Comparison of ENCODE assay signal across 21 mouse cellular contexts in genomic region chr13:102871380-102872104, GRCm38 (mm10).
"Had no signal": no experiment of that assay in that cellular context is flagged by ENCODE, and none has a peak within 500 bp of the region (broad histone marks: within the 10 kb centered on the region; RNA-seq: fewer than 3 reads in every experiment).

No protein-coding gene starts in this region.

- H3K9ac ChIP-seq: kidney, embryonic 15.5 days; liver, embryonic 13.5 days; midbrain, embryonic 15.5 days; neural tube, embryonic 12.5 days; neural tube, embryonic 15.5 days had no signal

- H3K36me3 ChIP-seq: kidney, embryonic 15.5 days; liver, embryonic 13.5 days; midbrain, embryonic 15.5 days; neural tube, embryonic 12.5 days; neural tube, embryonic 15.5 days had no signal

- H3K4me2 ChIP-seq: kidney, embryonic 15.5 days; liver, embryonic 13.5 days; midbrain, embryonic 11.5 days; midbrain, embryonic 15.5 days; neural tube, embryonic 12.5 days; neural tube, embryonic 15.5 days had no signal

- DNase-seq: kidney, postnatal 10 days; kidney, postnatal 36 days; layer of hippocampus, adult 9-11 months; layer of hippocampus, postnatal 36 days; liver, embryonic 13.5 days; lung, adult 2 months; lung, postnatal 14 days; lung, postnatal 4 days; right cerebral cortex, adult 18-20 months; right cerebral cortex, postnatal 14 days; right cerebral cortex, postnatal 4 days; thymus, adult 2 months; thymus, postnatal 14 days; thymus, postnatal 4 days had no signal

- H3K27ac ChIP-seq: kidney, embryonic 15.5 days; liver, embryonic 13.5 days; midbrain, embryonic 15.5 days; neural tube, embryonic 12.5 days; neural tube, embryonic 15.5 days; stomach, postnatal 0 days had no signal

- H3K4me3 ChIP-seq: kidney, embryonic 15.5 days; left cerebral cortex, adult 2 months; liver, embryonic 13.5 days; midbrain, embryonic 15.5 days; neural tube, embryonic 12.5 days; neural tube, embryonic 15.5 days had no signal

- ATAC-seq: midbrain, embryonic 15.5 days had no signal

- H3K27me3 ChIP-seq: kidney, embryonic 15.5 days; liver, embryonic 13.5 days; midbrain, embryonic 15.5 days; neural tube, embryonic 12.5 days; neural tube, embryonic 15.5 days had no signal

- H3K9me3 ChIP-seq: liver, embryonic 13.5 days; midbrain, embryonic 15.5 days had no signal
